Mouse (Mus musculus): Measurements from ENCODE around the gene Fen1.

The Fen1 gene

DNA sequence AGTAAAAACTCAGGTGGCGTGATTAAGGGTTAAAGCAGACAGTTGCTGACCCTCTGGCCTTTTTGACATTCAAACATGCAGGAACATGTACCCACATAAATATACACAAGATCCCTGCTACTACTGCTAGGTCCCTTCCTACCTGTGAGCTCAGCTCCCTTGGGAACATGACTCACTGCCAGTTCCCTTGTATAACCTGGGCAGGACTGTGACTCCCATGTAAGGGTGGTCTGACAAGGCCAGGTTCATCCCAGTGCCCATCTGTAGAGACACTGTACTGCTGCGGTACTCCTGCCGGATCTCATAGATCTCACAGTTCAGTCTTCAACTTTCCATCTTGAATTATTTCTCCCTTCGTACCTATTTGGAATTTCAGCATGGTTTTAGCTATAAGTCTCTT, 6.8 kb downstream of the Fen1 start:
- DNase-seq (ENCODE audit: low read depth, low spot score) = no peak
- peaks cover 4% of the 10 kb centered on the region for H3K36me3 ChIP-seq (ENCODE audit: control insufficient read depth, insufficient read depth, low read length, poor library complexity, severe bottlenecking)
- H3K27me3 ChIP-seq (ENCODE audit: control insufficient read depth, insufficient read depth, low read length, poor library complexity, severe bottlenecking) = no peaks in the 10 kb centered on the region

DNA sequence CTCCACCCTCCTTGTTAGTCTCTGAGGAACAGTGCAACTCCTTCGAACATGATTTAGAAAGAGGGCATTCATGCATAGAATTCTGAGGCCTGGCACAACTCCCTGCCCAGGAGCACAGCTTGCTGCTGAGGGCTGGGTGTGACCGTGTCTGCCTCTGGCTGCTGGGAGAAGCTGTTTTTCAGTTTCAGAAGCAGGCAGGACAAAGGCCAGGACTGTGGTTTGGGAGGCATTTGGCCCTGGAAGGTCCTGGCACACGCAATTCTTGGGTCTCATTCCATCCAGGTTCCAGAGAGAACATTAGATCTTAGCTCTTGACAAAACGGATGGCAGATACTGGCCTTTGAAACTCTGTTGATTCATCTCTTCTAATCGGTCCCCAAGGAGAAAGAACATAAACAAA, 8.7 kb downstream of the Fen1 start:
- no peak for DNase-seq (ENCODE audit: low read depth, low spot score)
- peaks cover 4% of the 10 kb centered on the region for H3K36me3 ChIP-seq (ENCODE audit: control insufficient read depth, insufficient read depth, low read length, poor library complexity, severe bottlenecking)
- H3K27me3 ChIP-seq (ENCODE audit: control insufficient read depth, insufficient read depth, low read length, poor library complexity, severe bottlenecking) = no peaks in the 10 kb centered on the region

DNA sequence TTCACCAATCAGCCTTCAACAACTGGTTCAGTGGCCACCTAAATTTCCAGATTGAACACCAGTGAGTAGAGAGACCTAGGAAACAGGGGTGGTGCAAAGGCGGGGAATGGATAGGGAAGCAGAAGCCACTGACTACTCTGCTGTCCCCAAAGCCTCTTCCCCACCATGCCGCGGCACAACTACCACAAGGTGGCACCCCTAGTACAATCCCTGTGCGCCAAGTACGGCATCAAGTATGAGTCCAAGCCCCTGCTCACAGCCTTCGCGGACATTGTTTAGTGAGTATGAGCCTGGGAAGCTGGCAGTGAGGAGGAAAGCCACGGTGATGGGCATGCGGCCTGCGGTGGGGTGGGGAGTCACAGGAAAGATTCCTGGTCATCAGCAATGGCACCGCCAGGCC, 9.6 kb downstream of the Fen1 start:
- DNase-seq (ENCODE audit: low read depth, low spot score) = no peak
- H3K36me3 ChIP-seq (ENCODE audit: control insufficient read depth, insufficient read depth, low read length, poor library complexity, severe bottlenecking) = no peaks in the 10 kb centered on the region; the same call in 1 of the 2 replicates
- H3K27me3 ChIP-seq (ENCODE audit: control insufficient read depth, insufficient read depth, low read length, poor library complexity, severe bottlenecking) = no peaks in the 10 kb centered on the region

DNA sequence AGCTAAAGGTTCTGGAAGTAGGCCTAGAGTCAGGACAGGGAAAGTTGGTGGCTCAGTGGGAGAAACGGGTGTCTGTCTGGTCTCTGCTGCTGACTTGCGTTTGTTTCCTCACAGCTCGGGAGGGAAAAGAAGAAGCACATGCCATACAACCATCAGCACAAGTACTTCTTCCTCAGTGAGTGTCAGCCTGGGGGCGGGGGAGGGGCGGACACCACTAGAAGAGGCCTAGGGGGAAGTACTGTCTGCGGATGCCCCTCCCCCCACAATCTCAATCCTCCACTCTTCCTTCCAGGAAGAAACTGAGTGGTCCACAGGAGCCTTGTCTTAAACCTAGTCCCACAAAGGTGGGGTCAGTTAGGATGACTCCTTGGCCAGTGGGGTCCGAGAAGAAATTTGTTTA, 12.6 kb downstream of the Fen1 start:
- H3K27me3 ChIP-seq (ENCODE audit: control insufficient read depth, insufficient read depth, low read length, poor library complexity, severe bottlenecking) = no peaks in the 10 kb centered on the region
- peak; percentile 39 for DNase-seq (ENCODE audit: low read depth, low spot score)

DNA sequence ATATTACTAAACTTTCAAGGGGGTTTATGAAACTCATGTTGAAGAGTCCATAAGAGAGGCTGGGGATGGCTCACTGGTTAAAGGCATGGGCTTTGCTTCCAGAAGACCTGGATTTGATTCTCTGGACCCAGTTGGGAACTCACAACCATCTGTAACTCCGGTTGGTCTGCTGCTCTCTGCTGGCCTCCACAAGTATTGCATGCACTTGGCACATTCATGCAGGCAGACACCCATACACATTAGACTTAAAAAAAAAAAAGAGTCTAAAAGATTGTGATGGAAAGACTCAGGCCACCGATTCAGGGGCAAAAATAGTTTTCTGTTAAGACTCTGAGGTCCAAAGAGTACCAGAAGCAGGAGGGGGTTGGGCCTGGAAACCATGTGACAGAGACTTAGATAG, 13.2 kb downstream of the Fen1 start:
- Histone ChIP-seq H3K36me3 (ENCODE audit: control insufficient read depth, insufficient read depth, low read length, poor library complexity, severe bottlenecking) (no peaks in the 10 kb centered on the region), H3K27me3 (ENCODE audit: control insufficient read depth, insufficient read depth, low read length, poor library complexity, severe bottlenecking) (no peaks in the 10 kb centered on the region)
- peak; percentile 72 for DNase-seq (ENCODE audit: low read depth, low spot score)

More for the DNA sequence above, 12.6 kb downstream of the Fen1 start:
- no peaks in the 10 kb centered on the region for H3K36me3 ChIP-seq (ENCODE audit: control insufficient read depth, insufficient read depth, low read length, poor library complexity, severe bottlenecking)

DNA sequence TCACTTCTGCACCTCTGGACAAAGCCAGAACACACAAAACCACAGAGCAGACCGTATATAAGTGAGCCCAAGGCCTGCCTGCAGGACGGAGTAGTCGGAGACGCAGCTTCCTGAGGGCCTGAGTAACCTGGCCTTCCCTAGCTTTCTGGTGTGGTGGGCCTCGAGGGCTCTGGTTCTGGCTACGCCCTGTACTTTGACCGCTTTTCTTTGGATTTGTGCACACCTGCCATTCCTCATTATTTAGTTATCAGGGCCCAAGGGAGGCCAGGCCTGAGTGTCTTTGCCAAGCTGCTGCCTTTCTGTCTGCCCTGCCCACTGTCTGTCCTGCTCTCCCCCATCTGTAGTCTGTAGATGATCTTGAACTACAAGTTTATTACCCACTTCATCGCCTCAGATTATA, 14.0 kb downstream of the Fen1 start:
- Histone ChIP-seq H3K36me3 (ENCODE audit: control insufficient read depth, insufficient read depth, low read length, poor library complexity, severe bottlenecking) (no peaks in the 10 kb centered on the region), H3K27me3 (ENCODE audit: control insufficient read depth, insufficient read depth, low read length, poor library complexity, severe bottlenecking) (no peaks in the 10 kb centered on the region)

DNA sequence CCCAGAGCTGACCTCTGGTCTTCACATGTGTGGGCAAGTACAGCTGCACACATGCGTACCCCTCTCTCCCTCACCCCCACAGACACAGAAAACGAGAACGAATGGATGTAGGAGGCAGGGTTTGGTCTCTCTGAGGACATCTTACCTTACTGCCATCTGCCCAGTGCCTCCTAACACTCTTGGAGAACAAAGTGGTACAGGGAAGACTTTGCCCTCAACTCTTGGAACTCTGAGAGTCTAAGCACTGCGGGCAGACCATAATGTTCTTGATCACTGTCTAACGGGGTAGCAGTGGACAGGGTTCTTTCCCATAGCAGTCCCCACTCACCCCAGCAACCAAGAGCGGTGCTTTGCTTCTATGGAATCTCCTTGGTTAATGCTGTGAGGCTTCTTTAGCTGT, 14.9 kb downstream of the Fen1 start:
- DNase-seq (ENCODE audit: low read depth, low spot score) = no peak
- H3K36me3 ChIP-seq (ENCODE audit: control insufficient read depth, insufficient read depth, low read length, poor library complexity, severe bottlenecking) = no peaks in the 10 kb centered on the region
- H3K27me3 ChIP-seq (ENCODE audit: control insufficient read depth, insufficient read depth, low read length, poor library complexity, severe bottlenecking) = no peaks in the 10 kb centered on the region

More for the DNA sequence above, 14.0 kb downstream of the Fen1 start:
- no peak for DNase-seq (ENCODE audit: low read depth, low spot score)

DNA sequence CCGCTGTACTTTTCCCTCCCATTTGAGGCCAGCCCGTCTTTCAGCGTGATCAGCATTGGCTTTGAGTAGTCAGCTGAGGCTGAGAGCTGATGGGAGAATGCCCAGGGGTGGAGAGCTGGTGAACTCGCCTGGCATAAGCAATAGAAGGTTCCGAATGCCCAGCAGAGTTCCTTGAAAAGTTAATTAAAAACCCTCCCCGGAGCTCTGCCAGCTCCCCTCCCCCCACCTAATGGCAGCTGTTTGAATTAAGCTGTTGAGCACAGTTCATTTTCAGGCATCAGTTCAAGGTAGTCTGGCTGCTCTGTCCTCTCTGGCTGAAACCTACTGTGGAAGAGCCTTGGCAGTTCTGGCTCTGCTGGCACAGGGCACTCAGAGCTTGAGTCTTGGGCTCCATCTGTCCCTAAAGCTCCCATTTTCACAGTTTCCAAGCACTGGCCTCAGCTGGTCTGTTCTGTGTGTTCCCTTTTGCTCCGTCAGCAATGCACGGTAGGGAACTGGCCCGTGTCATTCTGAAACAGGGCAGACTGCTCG, 15.6 kb downstream of the Fen1 start:
- no peaks in the 10 kb centered on the region for H3K36me3 ChIP-seq (ENCODE audit: control insufficient read depth, insufficient read depth, low read length, poor library complexity, severe bottlenecking)
- no peak for DNase-seq (ENCODE audit: low read depth, low spot score)
- no peaks in the 10 kb centered on the region for H3K27me3 ChIP-seq (ENCODE audit: control insufficient read depth, insufficient read depth, low read length, poor library complexity, severe bottlenecking)

DNA sequence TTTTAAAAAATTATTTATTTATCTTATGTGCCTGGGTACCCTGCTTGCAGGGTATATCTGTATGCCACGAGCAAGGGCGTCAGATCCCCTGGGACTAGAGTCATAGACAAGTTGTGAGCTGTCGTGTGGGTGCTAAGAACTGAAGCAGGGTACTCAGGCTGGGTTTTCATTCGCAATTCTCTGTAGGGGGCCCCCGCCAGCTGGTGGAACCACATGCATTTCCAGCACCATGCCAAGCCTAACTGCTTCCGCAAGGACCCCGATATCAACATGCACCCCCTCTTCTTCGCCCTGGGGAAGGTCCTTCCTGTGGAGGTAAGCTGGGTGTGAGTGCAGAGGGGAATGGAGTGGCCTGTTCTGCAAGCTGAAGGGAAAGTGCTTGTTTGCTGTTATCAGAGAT, 17.4 kb downstream of the Fen1 start:
- Histone ChIP-seq H3K27me3 (ENCODE audit: control insufficient read depth, insufficient read depth, low read length, poor library complexity, severe bottlenecking) (no peaks in the 10 kb centered on the region), H3K36me3 (ENCODE audit: control insufficient read depth, insufficient read depth, low read length, poor library complexity, severe bottlenecking) (no peaks in the 10 kb centered on the region)
- no peak for DNase-seq (ENCODE audit: low read depth, low spot score)

DNA sequence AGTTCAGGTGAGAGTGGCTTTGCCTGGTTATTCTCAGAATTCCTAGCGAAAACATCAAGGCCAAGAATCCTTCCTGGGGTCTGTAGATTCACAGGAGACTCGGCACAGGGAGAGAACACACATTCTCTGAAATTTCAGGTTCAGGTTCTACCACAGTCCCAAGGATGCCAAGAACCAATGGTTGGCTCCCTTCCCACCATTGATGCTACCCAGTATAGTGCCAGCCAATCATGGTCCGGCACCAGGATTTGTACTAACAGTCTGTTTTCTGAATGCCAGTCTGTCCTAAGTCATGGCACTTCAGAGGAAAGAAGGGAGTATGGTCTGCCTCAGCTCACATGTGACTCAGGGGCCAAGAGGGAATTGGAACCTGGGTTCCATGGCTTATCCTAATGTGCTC, 18.1 kb downstream of the Fen1 start:
- Histone ChIP-seq H3K36me3 (ENCODE audit: control insufficient read depth, insufficient read depth, low read length, poor library complexity, severe bottlenecking) (no peaks in the 10 kb centered on the region), H3K27me3 (ENCODE audit: control insufficient read depth, insufficient read depth, low read length, poor library complexity, severe bottlenecking) (no peaks in the 10 kb centered on the region)
- DNase-seq (ENCODE audit: low read depth, low spot score) = no peak

DNA sequence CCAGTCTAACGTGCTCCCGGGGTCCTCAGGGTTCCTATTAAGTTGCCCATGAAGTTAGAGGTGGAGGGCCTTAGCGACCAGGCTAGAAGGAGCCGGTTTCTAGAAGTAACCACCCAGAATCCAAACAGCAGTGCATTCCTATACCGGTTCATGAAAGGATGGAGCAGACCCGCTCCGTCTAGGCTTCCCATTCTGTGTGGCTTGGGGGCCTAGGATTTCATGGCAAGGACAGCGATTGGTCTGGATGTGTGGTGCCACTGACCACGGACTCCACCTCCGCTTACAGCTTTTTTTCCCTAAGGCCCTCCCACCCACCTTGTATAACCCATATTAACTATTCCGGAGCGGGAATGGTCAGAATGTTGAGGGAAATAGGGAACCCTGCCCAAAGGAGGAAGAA, 19.9 kb downstream of the Fen1 start:
- Histone ChIP-seq H3K27me3 (ENCODE audit: control insufficient read depth, insufficient read depth, low read length, poor library complexity, severe bottlenecking) (no peaks in the 10 kb centered on the region), H3K36me3 (ENCODE audit: control insufficient read depth, insufficient read depth, low read length, poor library complexity, severe bottlenecking) (no peaks in the 10 kb centered on the region)
- no peak for DNase-seq (ENCODE audit: low read depth, low spot score)

DNA sequence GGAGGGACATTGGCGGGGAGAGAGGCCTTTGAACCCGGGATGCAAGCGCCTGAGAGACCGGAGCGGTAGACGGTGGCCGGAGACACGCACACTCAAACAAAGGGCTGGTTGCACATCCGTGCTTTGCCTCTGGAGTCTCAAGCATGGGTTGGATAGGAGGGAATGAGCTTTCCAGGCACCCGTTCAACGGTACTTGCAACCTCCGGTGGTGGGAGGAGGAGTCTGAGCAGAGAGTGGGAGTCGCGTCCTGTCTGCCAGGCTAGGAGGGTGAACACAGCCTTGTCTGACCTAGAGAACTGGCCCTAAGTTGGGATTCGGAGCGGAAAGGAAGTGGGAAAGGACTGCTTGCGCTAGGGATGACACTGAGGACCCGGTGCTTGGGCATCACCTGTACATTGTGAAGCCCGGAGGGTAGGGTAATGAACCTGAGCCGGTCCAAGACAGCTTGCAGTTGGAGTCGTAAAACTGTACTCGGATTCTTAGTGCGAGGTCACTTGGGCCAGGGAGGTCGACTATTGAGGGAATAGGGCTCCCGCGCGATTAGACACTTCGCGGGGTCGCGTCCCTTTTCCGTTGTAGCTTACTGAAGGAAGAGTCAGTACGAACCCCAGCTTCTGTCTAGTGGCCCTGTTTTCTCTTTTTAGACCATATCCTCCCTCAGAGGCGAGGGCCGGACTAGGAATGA, 20.5 kb downstream of the Fen1 start:
- peak; percentile 22 for DNase-seq (ENCODE audit: low read depth, low spot score)
- H3K36me3 ChIP-seq (ENCODE audit: control insufficient read depth, insufficient read depth, low read length, poor library complexity, severe bottlenecking) = no peaks in the 10 kb centered on the region

DNA sequence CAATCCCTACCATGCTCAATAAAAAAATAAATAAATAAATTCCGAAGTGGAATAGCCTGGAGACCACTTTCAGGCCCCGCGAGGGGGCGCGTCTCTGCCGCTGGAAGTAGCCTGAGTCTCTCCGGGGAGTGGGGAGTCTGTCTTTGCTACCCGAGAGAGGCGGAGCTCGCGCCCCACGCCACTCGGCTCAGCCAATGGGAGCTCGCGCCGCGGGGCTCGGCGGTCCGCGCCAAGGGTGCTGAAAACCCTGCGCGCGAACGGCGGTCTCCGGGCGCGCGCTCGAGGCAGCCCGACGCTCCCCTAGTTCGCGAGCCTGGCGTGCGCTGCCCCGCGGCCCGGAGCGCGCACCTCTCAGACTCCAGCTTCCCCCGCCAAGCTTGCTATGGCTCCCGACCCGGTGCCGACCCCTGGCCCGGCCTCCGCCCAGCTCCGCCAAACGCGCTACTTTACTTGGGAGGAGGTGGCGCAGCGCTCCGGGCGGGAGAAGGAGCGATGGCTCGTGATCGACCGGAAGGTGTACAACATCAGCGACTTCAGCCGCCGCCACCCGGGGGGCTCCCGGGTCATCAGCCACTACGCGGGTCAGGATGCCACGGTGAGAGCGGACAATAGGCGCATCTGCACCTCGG, 21.2 kb downstream of the Fen1 start, which contains the start of gene Fads1:
Fads1 (plus strand) TSS at position 219 of the 629 bp plus-strand sequence.
- Histone ChIP-seq H3K36me3 (ENCODE audit: control insufficient read depth, insufficient read depth, low read length, poor library complexity, severe bottlenecking) (no peaks in the 10 kb centered on the region), H3K27me3 (ENCODE audit: control insufficient read depth, insufficient read depth, low read length, poor library complexity, severe bottlenecking) (no peaks in the 10 kb centered on the region)
- peak; percentile 78 for DNase-seq (ENCODE audit: low read depth, low spot score)

More for the DNA sequence above, 20.5 kb downstream of the Fen1 start:
- H3K27me3 ChIP-seq (ENCODE audit: control insufficient read depth, insufficient read depth, low read length, poor library complexity, severe bottlenecking) = no peaks in the 10 kb centered on the region

DNA sequence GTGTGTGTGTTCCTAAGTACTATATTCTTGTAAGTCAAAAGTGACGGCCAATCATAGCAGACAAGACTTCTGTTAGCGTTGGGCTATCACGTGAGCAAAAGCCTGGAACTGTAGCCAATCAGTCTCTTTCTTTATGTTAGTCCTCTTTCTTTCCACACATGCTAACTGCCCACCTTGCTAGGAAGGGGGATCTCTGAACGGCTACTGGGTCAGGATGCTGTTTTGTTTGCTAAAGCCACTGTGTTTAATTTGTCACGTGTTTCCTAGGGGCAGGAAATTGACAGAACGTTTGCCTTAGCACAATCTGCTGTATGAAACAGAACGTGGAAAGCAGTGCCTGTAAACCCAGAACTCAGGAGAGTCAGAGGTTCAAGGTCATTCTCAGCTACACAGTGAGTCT, 21.8 kb downstream of the Fen1 start:
- no peaks in the 10 kb centered on the region for H3K27me3 ChIP-seq (ENCODE audit: control insufficient read depth, insufficient read depth, low read length, poor library complexity, severe bottlenecking)
- H3K36me3 ChIP-seq (ENCODE audit: control insufficient read depth, insufficient read depth, low read length, poor library complexity, severe bottlenecking) = no peaks in the 10 kb centered on the region
- no peak for DNase-seq (ENCODE audit: low read depth, low spot score)

DNA sequence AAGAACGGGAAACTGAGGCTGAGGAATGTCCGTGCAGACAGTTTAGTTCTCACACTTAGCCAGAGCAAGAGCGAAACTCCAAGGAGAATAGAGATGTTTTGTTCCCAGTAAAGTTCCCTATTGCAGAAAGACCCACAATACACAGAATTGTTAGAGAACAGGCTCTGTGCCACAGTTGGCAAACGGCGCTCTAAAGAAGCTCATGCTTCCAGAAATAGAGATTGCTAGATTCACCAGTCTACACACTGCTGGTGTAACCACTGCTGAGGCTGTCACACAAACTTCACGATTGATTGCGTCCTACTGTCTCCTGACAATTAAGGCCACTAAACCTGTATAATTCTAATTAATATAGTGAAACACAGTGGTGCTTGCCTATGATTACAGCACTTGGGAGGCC, 22.7 kb downstream of the Fen1 start:
- Histone ChIP-seq H3K27me3 (ENCODE audit: control insufficient read depth, insufficient read depth, low read length, poor library complexity, severe bottlenecking) (no peaks in the 10 kb centered on the region), H3K36me3 (ENCODE audit: control insufficient read depth, insufficient read depth, low read length, poor library complexity, severe bottlenecking) (no peaks in the 10 kb centered on the region)
- DNase-seq (ENCODE audit: low read depth, low spot score) = no peak
